Mouse (Mus musculus) heart, adult 2 months (tissue): ENCODE measurements at regions not wholly inside any gene's neighbourhood (a gene's known extent, or its start where the extent isn't known, plus 50 kb on each side); places are given as distances from the start of the nearest gene placed in this dataset.

Experiments
- DNase-seq, 2 experiments: peaks; one replicate each; pipeline ENCODE4 v3.0.0; 2021
- H3K27ac ChIP-seq: fragments of 200-600 bp; 2 replicates; pipeline ENCODE4 v1.8.1; 2022
- H3K27me3 ChIP-seq: fragments of 200-500 bp; 2 replicates; pipeline ENCODE4 v1.6.1; 2012; ENCODE audit warnings: mild to moderate bottlenecking, low read length, inconsistent platforms, mixed read lengths; ENCODE audit not compliant: control insufficient read depth, insufficient read depth
- H3K36me3 ChIP-seq: fragments of 200-500 bp; 2 replicates; pipeline ENCODE4 v1.6.1; 2012; ENCODE audit warnings: low read length, inconsistent platforms; ENCODE audit not compliant: control insufficient read depth, insufficient read depth
- H3K4me1 ChIP-seq: fragments of 200-500 bp; 2 replicates; pipeline ENCODE4 v1.6.1; 2011; ENCODE audit warnings: low read length; ENCODE audit not compliant: control insufficient read depth, insufficient read depth
- H3K4me3 ChIP-seq: fragments of 200-600 bp; 2 replicates; pipeline ENCODE4 v1.8.1; 2022
- H3K79me2 ChIP-seq: fragments of 200-500 bp; replicated peaks from 2 replicates; pipeline ENCODE4 v1.6.1; 2012; ENCODE audit warnings: mild to moderate bottlenecking, inconsistent platforms, low read length, moderate library complexity, mixed read lengths; ENCODE audit not compliant: control insufficient read depth, insufficient read depth
- H3K9ac ChIP-seq: fragments of 200-500 bp; 2 replicates; pipeline ENCODE4 v1.6.1; 2012; ENCODE audit warnings: low read depth, mild to moderate bottlenecking, control low read depth, inconsistent platforms, low read length, mixed read lengths
- CTCF ChIP-seq: fragments of 200-600 bp; IDR thresholded peaks from 2 replicates; pipeline ENCODE4 v1.8.1; 2022; ENCODE audit warnings: antibody characterized with exemption, mild to moderate bottlenecking, moderate library complexity
- EP300 ChIP-seq: fragments of 200-500 bp; IDR thresholded peaks from 2 replicates; pipeline ENCODE4 v1.6.1; 2011; ENCODE audit warnings: low read depth, low read length, control low read depth; ENCODE audit not compliant: insufficient read depth
- POLR2A ChIP-seq: fragments of 200-500 bp; IDR thresholded peaks from 2 replicates; pipeline ENCODE4 v1.6.1; 2011; ENCODE audit warnings: mild to moderate bottlenecking, low read depth, low read length, control low read depth; ENCODE audit not compliant: insufficient read depth
- WGBS: fragments of 180-500 bp; shearing (Covaris S2); methylation state at CpG from one replicate; pipeline ENCODE4 v1.1.7; 2018; 5-methylcytosine and 5-hydroxymethylcytosine counted together
- intact Hi-C: fragments of 180-260 bp; cut with DNase I; formaldehyde crosslinking; loops from one replicate; pipeline ENCODE4 v1.15.1; 2025

DNA sequence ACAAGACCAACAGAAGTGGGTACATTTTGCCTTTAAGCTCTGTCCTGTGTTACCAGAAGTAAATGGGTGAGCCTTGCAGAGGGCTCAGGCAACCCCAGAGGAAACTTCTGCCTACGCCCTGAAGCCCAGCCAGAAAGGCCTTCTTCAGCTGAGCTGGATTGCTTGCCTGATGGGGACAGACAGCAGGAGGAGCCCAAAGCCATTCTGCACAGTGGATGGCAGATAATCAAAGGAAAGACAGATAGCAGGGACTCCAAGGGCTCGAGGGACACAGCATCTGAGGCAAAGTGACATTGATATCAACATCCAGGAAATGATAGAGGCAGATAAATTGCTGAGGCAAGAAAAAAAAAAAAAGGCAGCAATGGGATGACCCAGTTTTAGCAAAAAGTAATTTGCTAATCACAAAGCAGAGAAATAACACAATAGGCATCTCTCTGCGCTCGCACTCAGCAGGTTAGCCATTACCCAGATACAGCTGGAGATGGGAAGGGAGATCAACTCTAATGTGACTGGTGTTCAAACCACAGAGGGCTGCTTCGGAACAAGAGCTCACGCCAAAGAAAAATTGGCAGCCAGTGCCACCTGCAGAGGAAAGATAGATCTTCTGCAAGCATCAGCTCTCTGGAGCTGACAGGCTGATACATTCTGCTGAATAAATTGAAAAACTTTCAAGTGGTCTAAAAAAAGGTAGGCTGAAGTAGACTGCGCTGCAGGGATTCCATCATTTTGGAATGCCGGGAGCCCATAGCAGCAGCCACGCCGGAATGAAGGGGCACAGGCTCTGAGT lies 494.8 kb downstream of the Prim2 start:
- intact Hi-C loops: no loop called here
- Histone ChIP-seq H3K36me3 (no peaks in the 10 kb centered on the region), H3K4me1 (no peaks in the 10 kb centered on the region), H3K27ac (no peak overlapping the region), H3K79me2 (no peaks in the 10 kb centered on the region), H3K9ac (no peak overlapping the region), H3K4me3 (no peak overlapping the region), H3K27me3 (no peaks in the 10 kb centered on the region)
- WGBS: 51% methylated on average over 10 of the region's 10 CpGs
- no peak for DNase-seq
- no peak for TF ChIP-seq EP300
- peak; percentile 39 for TF ChIP-seq CTCF

- TF ChIP-seq EP300: no peak
- TF ChIP-seq CTCF: no peak
- no peak for TF ChIP-seq POLR2A
- Histone ChIP-seq H3K9ac (no peak overlapping the region), H3K27me3 (no peaks in the 10 kb centered on the region), H3K27ac (no peak overlapping the region), H3K4me3 (no peak overlapping the region), H3K79me2 (no peaks in the 10 kb centered on the region), H3K36me3 (no peaks in the 10 kb centered on the region), H3K4me1 (no peaks in the 10 kb centered on the region)
- 72% methylated on average over 7 of the region's 7 CpGs for WGBS
- intact Hi-C loops: no loop called here
- DNase-seq: no peak
These were observed 532.6 kb downstream of the Prim2 start for GRCm38 (mm10) chr1:33136991-33137390.

- H3K36me3 ChIP-seq: no peaks in the 10 kb centered on the region
- WGBS: 88% methylated on average over 1 of the region's 1 CpGs
- H3K9ac ChIP-seq: no peak overlapping the region
- no peak for DNase-seq
- no peaks in the 10 kb centered on the region for H3K4me1 ChIP-seq
- no peaks in the 10 kb centered on the region for H3K79me2 ChIP-seq
- intact Hi-C loops: no loop called here
- TF ChIP-seq POLR2A: no peak
- no peak for TF ChIP-seq CTCF
- no peak for TF ChIP-seq EP300
- H3K4me3 ChIP-seq: no peak overlapping the region
- no peak overlapping the region for H3K27ac ChIP-seq
- no peaks in the 10 kb centered on the region for H3K27me3 ChIP-seq
These were observed 539.2 kb downstream of the Prim2 start for GRCm38 (mm10) chr1:33130351-33130750.

GRCm38 (mm10) chr1:33125062-33125461 lies 544.5 kb downstream of the Prim2 start:
- no peak overlapping the region for H3K27ac ChIP-seq
- H3K4me1 ChIP-seq: no peaks in the 10 kb centered on the region
- no peaks in the 10 kb centered on the region for H3K27me3 ChIP-seq
- no peak overlapping the region for H3K9ac ChIP-seq
- WGBS: 89% methylated on average over 7 of the region's 7 CpGs
- H3K4me3 ChIP-seq: no peak overlapping the region
- TF ChIP-seq CTCF (no peak), EP300 (no peak), POLR2A (no peak)
- intact Hi-C loops: no loop called here
- DNase-seq: no peak
- no peaks in the 10 kb centered on the region for H3K36me3 ChIP-seq
- no peaks in the 10 kb centered on the region for H3K79me2 ChIP-seq

DNA sequence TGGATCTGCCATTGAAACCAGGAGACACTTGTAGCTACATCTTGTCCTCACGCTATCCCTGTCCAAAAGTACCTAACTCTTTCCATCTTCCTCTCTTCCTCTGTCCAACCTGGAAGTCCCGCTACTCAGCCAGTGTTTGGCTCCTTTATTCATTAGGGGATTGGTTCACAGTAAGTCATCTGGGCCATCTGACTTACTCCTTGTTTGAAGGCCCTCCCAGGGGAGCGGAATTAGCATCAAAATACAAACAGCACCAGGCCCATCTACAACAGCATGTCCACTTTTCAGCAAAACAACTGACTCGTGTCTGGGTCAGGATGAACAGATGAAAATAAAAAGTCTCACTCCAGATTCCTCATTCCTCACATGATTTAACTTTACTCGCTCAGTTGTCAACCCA lies 559.2 kb upstream of the Gm5415 start:
- intact Hi-C loops: no loop called here
- DNase-seq: no peak
- H3K36me3 ChIP-seq: no peaks in the 10 kb centered on the region
- H3K9ac ChIP-seq: no peak overlapping the region
- H3K4me1 ChIP-seq: no peaks in the 10 kb centered on the region
- no peak for TF ChIP-seq EP300
- TF ChIP-seq POLR2A: no peak
- TF ChIP-seq CTCF: no peak
- no peak overlapping the region for H3K27ac ChIP-seq
- H3K79me2 ChIP-seq: no peaks in the 10 kb centered on the region
- no peaks in the 10 kb centered on the region for H3K27me3 ChIP-seq
- whole genome bisulfite sequencing: 76% methylated on average over 5 of the region's 5 CpGs
- H3K4me3 ChIP-seq: no peak overlapping the region

GRCm38 (mm10) chr1:33104296-33104695 lies 557.2 kb upstream of the Gm5415 start:
- Histone ChIP-seq H3K4me3 (no peak overlapping the region), H3K36me3 (no peaks in the 10 kb centered on the region), H3K9ac (no peak overlapping the region), H3K4me1 (no peaks in the 10 kb centered on the region), H3K27me3 (no peaks in the 10 kb centered on the region), H3K27ac (no peak overlapping the region), H3K79me2 (no peaks in the 10 kb centered on the region)
- intact Hi-C loops: no loop called here
- DNase-seq: no peak
- 91% methylated on average over 1 of the region's 1 CpGs for WGBS
- no peak for TF ChIP-seq EP300
- TF ChIP-seq CTCF: no peak
- TF ChIP-seq POLR2A: no peak
